Mouse (Mus musculus) frontal cortex, postnatal 14 days (tissue): ENCODE measurements around the gene Plcb3.

Source experiments
- DNase-seq, 2 experiments: peaks; one replicate each; pipeline ENCODE4 v3.0.0; 2022; ENCODE audit warnings: low spot score in 2 of 2

Gene Plcb3

DNA sequence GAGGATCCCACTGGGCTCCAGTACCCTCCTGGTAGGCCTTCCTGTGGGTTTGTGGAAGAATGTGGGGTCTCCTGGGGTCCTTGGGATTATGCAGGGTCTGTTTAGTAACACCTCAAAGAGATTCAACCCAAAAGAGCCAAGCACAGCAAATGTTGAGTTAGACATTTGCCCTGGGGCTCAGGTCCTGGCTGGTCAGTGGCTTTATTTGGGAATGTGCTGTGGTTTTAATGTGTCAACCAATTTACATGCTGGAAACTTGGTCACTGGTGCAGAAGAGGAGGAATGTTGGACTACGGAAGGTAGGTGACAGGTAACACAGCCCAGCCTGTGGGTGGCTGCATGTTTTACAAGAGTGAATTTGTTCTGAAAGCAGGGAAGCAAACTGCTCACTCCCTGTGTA, 73.2 kb downstream of the Plcb3 start:
- no peak for DNase-seq
